Mouse (Mus musculus) CD4-positive helper T cell, adult 2 months (primary cell): ENCODE measurements at regions not wholly inside any gene's neighbourhood (a gene's known extent, or its start where the extent isn't known, plus 50 kb on each side); places are given as distances from the start of the nearest gene placed in this dataset.

Experiments used
- DNase-seq: peaks from one replicate; pipeline ENCODE4 v3.0.0-alpha.2; 2012; ENCODE audit warnings: low read depth, missing footprints, low spot score

- DNase-seq = no peak
Measured at GRCm38 (mm10) chr3:149993199-149993598, 1002.8 kb upstream of the Adgrl2 start.

- no peak for DNase-seq
Measured at GRCm38 (mm10) chr3:149987801-149988200, 997.4 kb upstream of the Adgrl2 start.

- no peak for DNase-seq
Measured at GRCm38 (mm10) chr3:149956993-149957392, 966.6 kb upstream of the Adgrl2 start.

- no peak for DNase-seq
Measured at GRCm38 (mm10) chr3:149936197-149936596, 945.8 kb upstream of the Adgrl2 start.

GRCm38 (mm10) chr3:149934832-149935231 lies 944.5 kb upstream of the Adgrl2 start:
- DNase-seq = no peak

GRCm38 (mm10) chr3:149928456-149929360 lies 938.4 kb upstream of the Adgrl2 start:
- DNase-seq = no peak

GRCm38 (mm10) chr3:149920206-149920605 lies 929.9 kb upstream of the Adgrl2 start:
- DNase-seq = no peak

- no peak for DNase-seq
Measured at GRCm38 (mm10) chr3:149918201-149918600, 927.8 kb upstream of the Adgrl2 start.

GRCm38 (mm10) chr3:149910721-149911120 lies 920.4 kb upstream of the Adgrl2 start:
- DNase-seq = no peak

GRCm38 (mm10) chr3:149901783-149902182 lies 911.4 kb upstream of the Adgrl2 start:
- no peak for DNase-seq

GRCm38 (mm10) chr3:149876553-149876952 lies 886.2 kb upstream of the Adgrl2 start:
- no peak for DNase-seq

- no peak for DNase-seq
Measured at GRCm38 (mm10) chr3:149865945-149866344, 875.6 kb upstream of the Adgrl2 start.

GRCm38 (mm10) chr3:149846941-149847539 lies 856.7 kb upstream of the Adgrl2 start:
- DNase-seq = no peak

- no peak for DNase-seq
Measured at GRCm38 (mm10) chr3:149845826-149846486, 855.6 kb upstream of the Adgrl2 start.

GRCm38 (mm10) chr3:149845083-149845825 lies 854.9 kb upstream of the Adgrl2 start:
- DNase-seq = no peak

- DNase-seq = no peak
Measured at GRCm38 (mm10) chr3:149837921-149838320, 847.6 kb upstream of the Adgrl2 start.

GRCm38 (mm10) chr3:149836467-149837233 lies 846.3 kb upstream of the Adgrl2 start:
- DNase-seq = no peak

GRCm38 (mm10) chr3:149827181-149827580 lies 836.8 kb upstream of the Adgrl2 start:
- DNase-seq = no peak

GRCm38 (mm10) chr3:149826757-149827156 lies 836.4 kb upstream of the Adgrl2 start:
- DNase-seq = no peak

- DNase-seq = no peak
Measured at GRCm38 (mm10) chr3:149820670-149821069, 830.3 kb upstream of the Adgrl2 start.

GRCm38 (mm10) chr3:149819863-149820262 lies 829.5 kb upstream of the Adgrl2 start:
- no peak for DNase-seq
